Mouse (Mus musculus): ENCODE results near the gene Kir3dl2.
A peak's percentile ranks its signal among the peaks of the same experiment; 100 is the strongest.
"Not testable (repeated sequence)": the region's sequence is repeated elsewhere in the genome, so short reads cannot be mapped to it uniquely, and the experiment has no call there.

Gene Kir3dl2

DNA sequence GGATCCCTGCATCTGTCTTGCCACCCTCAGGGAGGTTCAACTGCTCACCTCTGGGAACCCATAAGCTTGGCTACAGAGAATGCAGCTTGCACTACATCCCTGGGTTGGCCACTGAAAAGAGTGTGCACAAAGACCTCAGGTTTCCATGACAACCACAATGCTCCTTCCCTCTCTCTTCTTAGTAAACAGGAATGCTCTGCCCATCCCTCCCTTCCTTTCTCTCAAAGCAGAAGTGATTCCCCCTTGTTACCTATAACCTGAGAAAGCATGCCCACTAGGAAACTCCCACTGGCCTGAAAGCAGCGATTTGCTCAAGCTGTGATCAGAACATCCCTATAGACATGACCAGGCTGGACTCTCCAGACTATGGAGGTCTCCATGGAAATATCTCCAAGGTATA is at the start of gene Kir3dl2:
Kir3dl2 (minus strand) TSS at position 101 of the 400 bp plus-strand sequence.
- DNase-seq (ENCODE audit: low spot score in 2 of 2), result not testable (repeated sequence)

- no peak for DNase-seq (ENCODE audit: low spot score in 2 of 2)
Observed at GRCm38 (mm10) chrX:136590897-136591257, 47.0 kb upstream of the Kir3dl2 start.

GRCm38 (mm10) chrX:136590199-136590896 is 46.5 kb upstream of the Kir3dl2 start, which contains the start of gene Tceal3:
Gene Tceal3 (plus strand): TSS chrX:136590842.
- peak; percentile 51 to 78 for DNase-seq (ENCODE audit: low spot score in 2 of 2)

- no peak for DNase-seq (ENCODE audit: low spot score in 2 of 2)
Observed at GRCm38 (mm10) chrX:136584617-136585016, 40.8 kb upstream of the Kir3dl2 start.

- DNase-seq (ENCODE audit: low spot score in 2 of 2), result not testable (repeated sequence)
Observed at GRCm38 (mm10) chrX:136569094-136569493, 25.2 kb upstream of the Kir3dl2 start.

- not testable (repeated sequence) for DNase-seq (ENCODE audit: low spot score in 2 of 2)
Observed at GRCm38 (mm10) chrX:136517699-136518098, 26.2 kb downstream of the Kir3dl2 start, which contains the start of gene Kir3dl1. Gene Kir3dl1 (plus strand): TSS chrX:136517999.

Data from frontal cortex, postnatal 14 days (tissue).